Mouse (Mus musculus) intestine, embryonic 14.5 days (tissue): ENCODE results near the gene B4galnt4. TPM values are rescaled to one million over a fixed set of nuclear protein-coding genes. Genes with fewer than 3 reads are reported as not detected.

Experiments
- ATAC-seq: fragments of 200-750 bp; cut with Nextera tagmentation; replicated peaks from 2 replicates; pipeline ENCODE4 v1.8.0; 2017; ENCODE audit warnings: low read depth, moderate number of reproducible peaks, moderate TSS enrichment, moderate library complexity; ENCODE audit not compliant: low FRiP score, low TSS enrichment
- DNase-seq: peaks from one replicate; pipeline ENCODE4 v3.0.0-alpha.2; 2018; ENCODE audit warnings: low spot score
- H3K27ac ChIP-seq: fragments of 300-500 bp; sonication (generic); 2 replicates; pipeline ENCODE4 v1.5.1; 2014; ENCODE audit warnings: low read depth, mild to moderate bottlenecking, control low read depth
- H3K27me3 ChIP-seq: fragments of 300-500 bp; sonication (generic); replicated peaks from 2 replicates; pipeline ENCODE4 v1.6.1; 2014; ENCODE audit warnings: low read length, control low read depth; ENCODE audit not compliant: control insufficient read depth, insufficient read depth
- H3K36me3 ChIP-seq: fragments of 300-500 bp; sonication (generic); 2 replicates; pipeline ENCODE4 v1.6.1; 2014; ENCODE audit warnings: low read length, control low read depth; ENCODE audit not compliant: control insufficient read depth, insufficient read depth
- H3K4me1 ChIP-seq: fragments of 300-500 bp; sonication (generic); replicated peaks from 2 replicates; pipeline ENCODE4 v1.6.1; 2014; ENCODE audit warnings: low read length, control low read depth, mixed read lengths; ENCODE audit not compliant: control insufficient read depth, insufficient read depth
- H3K4me2 ChIP-seq: fragments of 300-500 bp; sonication (generic); 2 replicates; pipeline ENCODE4 v1.6.1; 2014; ENCODE audit warnings: low read length
- H3K4me3 ChIP-seq: fragments of 300-500 bp; sonication (generic); 2 replicates; pipeline ENCODE4 v1.5.1; 2014; ENCODE audit warnings: low read depth, low read length, control low read depth, mixed read lengths
- H3K9ac ChIP-seq: fragments of 300-500 bp; sonication (generic); 2 replicates; pipeline ENCODE4 v1.6.1; 2014; ENCODE audit warnings: mild to moderate bottlenecking, low read length
- H3K9me3 ChIP-seq: fragments of 300-500 bp; sonication (generic); 2 replicates; pipeline ENCODE4 v1.6.1; 2016; ENCODE audit warnings: low read length, control low read depth; ENCODE audit not compliant: control insufficient read depth
- WGBS: fragments of 180-500 bp; shearing (Covaris S2); extraction: QIAGEN DNeasy Blood & Tissue Kit; methylation state at CpG from one replicate; pipeline ENCODE4 v1.1.7; 2014; 5-methylcytosine and 5-hydroxymethylcytosine counted together
- polyA plus RNA-seq: library from polyadenylated mRNA; unstranded; fragments of >200 nt; fragmentation: Nextera tagmentation; extraction: Ambion mirVana; gene quantifications from 2 replicates; pipeline ENCODE4 v1.2.1, GENCODE M21; 2014

The B4galnt4 gene
- polyA plus RNA-seq, 1 experiment from 2014 or later: 9.2 TPM

- 68% methylated on average over 6 of the region's 6 CpGs for WGBS
- Histone ChIP-seq H3K27me3 (peaks cover 7% of the 10 kb centered on the region), H3K4me1 (0 out of 2 replicates have a peak, but pooled peaks cover 5% of the 10 kb centered on the region), H3K27ac (no peak overlapping the region), H3K36me3 (no peaks in the 10 kb centered on the region), H3K9me3 (no peaks in the 10 kb centered on the region), H3K4me3 (no peak overlapping the region), H3K4me2 (no peak overlapping the region), H3K9ac (no peak overlapping the region)
- DNase-seq: no peak
- no peak for ATAC-seq
These were observed 33.0 kb downstream of the B4galnt4 start for GRCm38 (mm10) chr7:141093950-141094349.

- H3K27ac ChIP-seq: no peak overlapping the region
- H3K4me1 ChIP-seq: peaks cover 5% of the 10 kb centered on the region; the same call in 1 of the 2 replicates
- no peak overlapping the region for H3K9ac ChIP-seq
- no peak for ATAC-seq
- WGBS: 49% methylated on average over 15 of the region's 15 CpGs
- H3K4me3 ChIP-seq: no peak overlapping the region
- H3K4me2 ChIP-seq: no peak overlapping the region
- DNase-seq: no peak
- H3K27me3 ChIP-seq: 0 out of 2 replicates have a peak, but pooled peaks cover 2% of the 10 kb centered on the region
- H3K36me3 ChIP-seq: no peaks in the 10 kb centered on the region
- H3K9me3 ChIP-seq: no peaks in the 10 kb centered on the region
These were observed 33.7 kb downstream of the B4galnt4 start for GRCm38 (mm10) chr7:141094487-141095205.

GRCm38 (mm10) chr7:141096021-141096420 is 35.1 kb downstream of the B4galnt4 start:
- H3K4me2 ChIP-seq: no peak overlapping the region
- peaks cover 13% of the 10 kb centered on the region for H3K27me3 ChIP-seq
- DNase-seq: no peak
- peaks cover 5% of the 10 kb centered on the region; the same call in 1 of the 2 replicates for H3K4me1 ChIP-seq
- no peaks in the 10 kb centered on the region for H3K9me3 ChIP-seq
- WGBS: 80% methylated on average over 6 of the region's 6 CpGs
- H3K27ac ChIP-seq: no peak overlapping the region
- no peak overlapping the region for H3K4me3 ChIP-seq
- ATAC-seq: no peak
- H3K36me3 ChIP-seq: no peaks in the 10 kb centered on the region
- H3K9ac ChIP-seq: no peak overlapping the region

GRCm38 (mm10) chr7:141096649-141097056 is 35.7 kb downstream of the B4galnt4 start:
- Histone ChIP-seq H3K9me3 (no peaks in the 10 kb centered on the region), H3K27me3 (peaks cover 20% of the 10 kb centered on the region), H3K9ac (no peak overlapping the region), H3K36me3 (no peaks in the 10 kb centered on the region), H3K4me3 (no peak overlapping the region), H3K4me2 (no peak overlapping the region), H3K27ac (no peak overlapping the region), H3K4me1 (peaks cover 5% of the 10 kb centered on the region; the same call in 1 of the 2 replicates)
- 39% methylated on average over 6 of the region's 6 CpGs for WGBS
- DNase-seq: no peak
- ATAC-seq: no peak

- Histone ChIP-seq H3K27ac (no peak overlapping the region), H3K36me3 (no peaks in the 10 kb centered on the region), H3K4me1 (peaks cover 5% of the 10 kb centered on the region; the same call in 1 of the 2 replicates), H3K4me3 (no peak overlapping the region), H3K9ac (no peak overlapping the region), H3K9me3 (no peaks in the 10 kb centered on the region), H3K4me2 (no peak overlapping the region), H3K27me3 (peaks cover 22% of the 10 kb centered on the region)
- WGBS: 81% methylated on average over 5 of the region's 5 CpGs
- DNase-seq (no peak), ATAC-seq (no peak)
These were observed 36.3 kb downstream of the B4galnt4 start for GRCm38 (mm10) chr7:141097177-141097576.

- Histone ChIP-seq H3K27ac (peak within 1 kb of the TSS; percentile 77), H3K36me3 (no peaks in the 10 kb centered on the region), H3K4me3 (peak within 1 kb of the TSS; percentile 41), H3K9ac (peak within 1 kb of the TSS; percentile 49), H3K27me3 (peaks cover 22% of the 10 kb centered on the region), H3K4me1 (peaks cover 2% of the 10 kb centered on the region; the same call in 1 of the 2 replicates), H3K4me2 (peak within 1 kb of the TSS; percentile 82), H3K9me3 (no peaks in the 10 kb centered on the region)
- WGBS: 1% methylated on average over 56 of the region's 56 CpGs
- ATAC-seq (peak; percentile 75), DNase-seq (peak; percentile 85)
These were observed 39.2 kb downstream of the B4galnt4 start, which contains the start of gene Sigirr for GRCm38 (mm10) chr7:141099911-141100691. TSS of gene Sigirr (minus strand) at chr7:141100572.

GRCm38 (mm10) chr7:141103161-141103560 is 42.3 kb downstream of the B4galnt4 start:
- Histone ChIP-seq H3K4me1 (no peaks in the 10 kb centered on the region; the same call in 1 of the 2 replicates), H3K27me3 (peaks cover 22% of the 10 kb centered on the region), H3K36me3 (no peaks in the 10 kb centered on the region), H3K4me3 (no peak overlapping the region), H3K9me3 (no peaks in the 10 kb centered on the region), H3K27ac (no peak overlapping the region), H3K9ac (no peak overlapping the region), H3K4me2 (no peak overlapping the region)
- no peak for ATAC-seq
- DNase-seq: no peak
- WGBS: 65% methylated on average over 3 of the region's 3 CpGs

GRCm38 (mm10) chr7:141115874-141116273 is 55.0 kb downstream of the B4galnt4 start:
- no peak overlapping the region for H3K9ac ChIP-seq
- ATAC-seq: no peak
- no peak overlapping the region for H3K4me3 ChIP-seq
- no peak for DNase-seq
- no peaks in the 10 kb centered on the region for H3K9me3 ChIP-seq
- H3K4me1 ChIP-seq: no peaks in the 10 kb centered on the region
- H3K36me3 ChIP-seq: no peaks in the 10 kb centered on the region
- WGBS: 87% methylated on average over 9 of the region's 9 CpGs
- H3K27ac ChIP-seq: no peak overlapping the region
- no peaks in the 10 kb centered on the region for H3K27me3 ChIP-seq
- H3K4me2 ChIP-seq: no peak overlapping the region
